ENCODE assay signal across 14 mouse cellular contexts in genomic region chr8:11071162-11071561, GRCm38 (mm10).
DNase-seq lines count a peak whose midpoint lies in the region; ATAC-seq lines count a peak whose summit lies in the region.
"Had no signal": no experiment of that assay in that cellular context is flagged by ENCODE, and none has a peak within 500 bp of the region (broad histone marks: within the 10 kb centered on the region; RNA-seq: fewer than 3 reads in every experiment).

No protein-coding gene starts in this region.

- H3K9me3 ChIP-seq in embryonic facial prominence, embryonic 14.5 days (ENCODE audit: control insufficient read depth, low read length) = no peaks in the 10 kb centered on the region
- no peaks in the 10 kb centered on the region for H3K9me3 ChIP-seq in embryonic facial prominence, embryonic 10.5 days
- H3K9me3 ChIP-seq in hindbrain, embryonic 14.5 days (ENCODE audit: control insufficient read depth, low read length) = no peaks in the 10 kb centered on the region

- no peaks in the 10 kb centered on the region for H3K27me3 ChIP-seq in embryonic facial prominence, embryonic 14.5 days (replicated peaks; ENCODE audit: control insufficient read depth, insufficient read depth, low read length)
- no peaks in the 10 kb centered on the region for H3K27me3 ChIP-seq in embryonic facial prominence, embryonic 10.5 days (replicated peaks; ENCODE audit: low read depth, poor library complexity, severe bottlenecking)
- no peaks in the 10 kb centered on the region for H3K27me3 ChIP-seq in splenic B cell, adult 2 months (ENCODE audit: control insufficient read depth, insufficient read depth, low read length, poor library complexity, severe bottlenecking)
- H3K27me3 ChIP-seq in hindbrain, embryonic 14.5 days (ENCODE audit: control insufficient read depth, insufficient read depth, low read length) = no peaks in the 10 kb centered on the region

- no peaks in the 10 kb centered on the region for H3K36me3 ChIP-seq in embryonic facial prominence, embryonic 14.5 days (ENCODE audit: control insufficient read depth, insufficient read depth, low read length)
- no peaks in the 10 kb centered on the region for H3K36me3 ChIP-seq in embryonic facial prominence, embryonic 10.5 days (replicated peaks)
- no peaks in the 10 kb centered on the region for H3K36me3 ChIP-seq in splenic B cell, adult 2 months (ENCODE audit: control insufficient read depth, insufficient read depth, low read length, poor library complexity, severe bottlenecking)
- H3K36me3 ChIP-seq in hindbrain, embryonic 14.5 days (replicated peaks; ENCODE audit: control insufficient read depth, insufficient read depth) = no peaks in the 10 kb centered on the region

- peaks cover 8% of the 10 kb centered on the region for H3K4me1 ChIP-seq in embryonic facial prominence, embryonic 14.5 days (ENCODE audit: control insufficient read depth, insufficient read depth, low read length)
- peaks cover 6% of the 10 kb centered on the region; the same call in 1 of the 2 replicates for H3K4me1 ChIP-seq in embryonic facial prominence, embryonic 10.5 days
- no peaks in the 10 kb centered on the region for H3K4me1 ChIP-seq in hindbrain, embryonic 14.5 days (replicated peaks; ENCODE audit: control insufficient read depth, insufficient read depth, low read length)

- peak; percentile 50; the same call in 1 of the 2 replicates for ATAC-seq in embryonic facial prominence, embryonic 14.5 days (ENCODE audit: low read depth)
- no peak for ATAC-seq in hindbrain, embryonic 14.5 days (ENCODE audit: low FRiP score)
- ATAC-seq: activated CD4-positive, CD25-positive, alpha-beta regulatory T cell, adult 4 months; midbrain, embryonic 16.5 days had no signal

- no peak overlapping the region for H3K4me3 ChIP-seq in embryonic facial prominence, embryonic 14.5 days (ENCODE audit: low read depth, low read length)
- no peak overlapping the region for H3K4me3 ChIP-seq in embryonic facial prominence, embryonic 10.5 days
- no peak overlapping the region for H3K4me3 ChIP-seq in hindbrain, embryonic 14.5 days (replicated peaks; ENCODE audit: low read length)

- 64% methylated on average over 2 of the region's 2 CpGs for WGBS in embryonic facial prominence, embryonic 14.5 days
- 63% methylated on average over 2 of the region's 2 CpGs for WGBS in embryonic facial prominence, embryonic 10.5 days
- 62% methylated on average over 2 of the region's 2 CpGs for WGBS in hindbrain, embryonic 14.5 days

- no peak overlapping the region for H3K27ac ChIP-seq in embryonic facial prominence, embryonic 14.5 days (replicated peaks; ENCODE audit: low read depth, low read length)
- no peak overlapping the region for H3K27ac ChIP-seq in embryonic facial prominence, embryonic 10.5 days (replicated peaks)
- H3K27ac ChIP-seq in hindbrain, embryonic 14.5 days = no peak overlapping the region

- no peak for DNase-seq in embryonic facial prominence, embryonic 14.5 days (ENCODE audit: low spot score)
- DNase-seq in embryonic facial prominence, embryonic 10.5 days (ENCODE audit: low spot score) = no peak
- peak; percentile 8 for DNase-seq in retina, postnatal 1 day
- DNase-seq in retina, embryonic 14.5 days (ENCODE audit: low spot score) = no peak
- peak; percentile 19 for DNase-seq in kidney, postnatal 10 days
- DNase-seq in splenic B cell, adult 2 months (ENCODE audit: low read depth, low spot score) = peak; percentile 42
- no peak for DNase-seq in hindbrain, embryonic 14.5 days (ENCODE audit: low spot score)
- DNase-seq in left cerebral cortex, adult 9 months (ENCODE audit: low spot score in 2 of 2) = no peak
- DNase-seq: cerebellum, postnatal 10 days; heart, postnatal 10 days; lung, embryonic 14.5 days; thymus, adult 2 months had no signal

- no peak overlapping the region for H3K9ac ChIP-seq in embryonic facial prominence, embryonic 14.5 days (ENCODE audit: low read depth, low read length)
- no peak overlapping the region for H3K9ac ChIP-seq in hindbrain, embryonic 14.5 days
- H3K9ac ChIP-seq: lung, embryonic 14.5 days had no signal

- no peak overlapping the region for H3K4me2 ChIP-seq in embryonic facial prominence, embryonic 14.5 days (ENCODE audit: low read depth, low read length)
- H3K4me2 ChIP-seq in hindbrain, embryonic 14.5 days (replicated peaks) = no peak overlapping the region
- H3K4me2 ChIP-seq: lung, embryonic 14.5 days had no signal

Comparison
In these comparisons a context has a peak if more than half of its experiments do, and no peak if none do; other contexts are left out.
1. DNase-seq: peak in retina, postnatal 1 day (single experiment), kidney, postnatal 10 days (single experiment) and splenic B cell, adult 2 months (single experiment); none in embryonic facial prominence, embryonic 14.5 days (single experiment), embryonic facial prominence, embryonic 10.5 days (single experiment), retina, embryonic 14.5 days (single experiment), hindbrain, embryonic 14.5 days (single experiment) and left cerebral cortex, adult 9 months (0 of 2).